Mouse (Mus musculus) C2C12 (cell line): ENCODE measurements around the gene Trpm5.

Source experiments
- CEBPB ChIP-seq: IDR thresholded peaks from one replicate; pipeline ENCODE4 v1.6.1; 2011; ENCODE audit warnings: low read depth, mild to moderate bottlenecking, control low read depth, moderate library complexity
- CTCF ChIP-seq: IDR thresholded peaks from one replicate; pipeline ENCODE4 v1.5.1; 2011; ENCODE audit not compliant: control insufficient read depth, insufficient read depth, insufficient read length
- MAX ChIP-seq: IDR thresholded peaks from one replicate; pipeline ENCODE4 v1.6.1; 2011; ENCODE audit warnings: mild to moderate bottlenecking, control low read depth
- MYOG ChIP-seq: IDR thresholded peaks from one replicate; pipeline ENCODE4 v1.6.1; 2011; ENCODE audit not compliant: control insufficient read depth, insufficient read length; ENCODE audit errors: extremely low read depth
- USF1 ChIP-seq: IDR thresholded peaks from one replicate; pipeline ENCODE4 v1.6.1; 2011; ENCODE audit warnings: low read depth, mild to moderate bottlenecking, control low read depth, moderate library complexity

GRCm38 (mm10) chr7:143119407-143119806 lies 25.0 kb upstream of the Trpm5 start:
- TF ChIP-seq CTCF (no peak), MAX (no peak), USF1 (no peak), MYOG (no peak), CEBPB (no peak)
